Mouse (Mus musculus): ENCODE measurements around the gene Cd300ld5.
"Not testable (repeated sequence)": the region's sequence is repeated elsewhere in the genome, so short reads cannot be mapped to it uniquely, and the experiment has no call there.

The Cd300ld5 gene

GRCm38 (mm10) chr11:115037669-115038068 is at the start of gene Cd300ld5:
Cd300ld5 (minus strand) TSS chr11:115037769.
- DNase-seq (ENCODE audit: low read depth, low spot score) = not testable (repeated sequence)

GRCm38 (mm10) chr11:115086213-115086612 is 48.6 kb upstream of the Cd300ld5 start:
- DNase-seq (ENCODE audit: low read depth, low spot score) = no peak

- DNase-seq (ENCODE audit: low read depth, low spot score) = no peak
These were observed 47.5 kb upstream of the Cd300ld5 start for GRCm38 (mm10) chr11:115085064-115085463.

GRCm38 (mm10) chr11:115084595-115084994 is 47.0 kb upstream of the Cd300ld5 start:
- DNase-seq (ENCODE audit: low read depth, low spot score) = no peak

GRCm38 (mm10) chr11:115083376-115084139 is 46.0 kb upstream of the Cd300ld5 start:
- no peak for DNase-seq (ENCODE audit: low read depth, low spot score)

- no peak for DNase-seq (ENCODE audit: low read depth, low spot score)
These were observed 44.6 kb upstream of the Cd300ld5 start for GRCm38 (mm10) chr11:115082196-115082595.

GRCm38 (mm10) chr11:115081373-115081772 is 43.8 kb upstream of the Cd300ld5 start:
- no peak for DNase-seq (ENCODE audit: low read depth, low spot score)

- peak; percentile 43 for DNase-seq (ENCODE audit: low read depth, low spot score)
These were observed 43.3 kb upstream of the Cd300ld5 start for GRCm38 (mm10) chr11:115080886-115081285.

GRCm38 (mm10) chr11:115078680-115079079 is 41.1 kb upstream of the Cd300ld5 start:
- DNase-seq (ENCODE audit: low read depth, low spot score) = no peak

- DNase-seq (ENCODE audit: low read depth, low spot score) = no peak
These were observed 39.9 kb upstream of the Cd300ld5 start for GRCm38 (mm10) chr11:115077436-115077835.

GRCm38 (mm10) chr11:115075859-115076258 is 38.3 kb upstream of the Cd300ld5 start:
- DNase-seq (ENCODE audit: low read depth, low spot score) = no peak

- DNase-seq (ENCODE audit: low read depth, low spot score) = no peak
These were observed 37.8 kb upstream of the Cd300ld5 start for GRCm38 (mm10) chr11:115075407-115075806.

- no peak for DNase-seq (ENCODE audit: low read depth, low spot score)
These were observed 35.4 kb upstream of the Cd300ld5 start for GRCm38 (mm10) chr11:115073002-115073401.

GRCm38 (mm10) chr11:115071631-115072294 is 34.2 kb upstream of the Cd300ld5 start:
- no peak for DNase-seq (ENCODE audit: low read depth, low spot score)

GRCm38 (mm10) chr11:115071015-115071551 is 33.5 kb upstream of the Cd300ld5 start:
- no peak for DNase-seq (ENCODE audit: low read depth, low spot score)

GRCm38 (mm10) chr11:115066768-115067167 is 29.2 kb upstream of the Cd300ld5 start:
- DNase-seq (ENCODE audit: low read depth, low spot score) = no peak

- DNase-seq (ENCODE audit: low read depth, low spot score) = no peak
These were observed 24.5 kb upstream of the Cd300ld5 start, which contains the start of gene Cd300e for GRCm38 (mm10) chr11:115062077-115062476. Cd300e (minus strand) TSS chr11:115062177.

GRCm38 (mm10) chr11:115059797-115060196 is 22.2 kb upstream of the Cd300ld5 start:
- DNase-seq (ENCODE audit: low read depth, low spot score) = no peak

- DNase-seq (ENCODE audit: low read depth, low spot score) = no peak
These were observed 21.1 kb upstream of the Cd300ld5 start for GRCm38 (mm10) chr11:115058701-115059100.

GRCm38 (mm10) chr11:115054537-115054936 is 17.0 kb upstream of the Cd300ld5 start:
- DNase-seq (ENCODE audit: low read depth, low spot score) = no peak

GRCm38 (mm10) chr11:115052991-115053390 is 15.4 kb upstream of the Cd300ld5 start:
- no peak for DNase-seq (ENCODE audit: low read depth, low spot score)

GRCm38 (mm10) chr11:115052206-115052605 is 14.6 kb upstream of the Cd300ld5 start:
- DNase-seq (ENCODE audit: low read depth, low spot score) = no peak

All from telencephalon, adult 2 months (tissue).